Mouse (Mus musculus) embryonic facial prominence, embryonic 11.5 days (tissue): ENCODE measurements at regions not wholly inside any gene's neighbourhood (a gene's known extent, or its start where the extent isn't known, plus 50 kb on each side); places are given as distances from the start of the nearest gene placed in this dataset.

ENCODE experiments used
- ATAC-seq: fragments of 200-750 bp; cut with Nextera tagmentation; replicated peaks from 2 replicates; pipeline ENCODE4 v1.8.0; 2017; ENCODE audit warnings: low read depth; ENCODE audit not compliant: insufficient number of reproducible peaks, low FRiP score, low TSS enrichment
- DNase-seq: peaks from one replicate; pipeline ENCODE4 v3.0.0-alpha.2; 2015; ENCODE audit warnings: low spot score
- H3K27ac ChIP-seq: fragments of 300-500 bp; sonication (generic); replicated peaks from 2 replicates; pipeline ENCODE4 v1.5.1; 2014; ENCODE audit warnings: mild to moderate bottlenecking, low read depth, low read length, control low read depth
- H3K27me3 ChIP-seq: fragments of 300-500 bp; sonication (generic); 2 replicates; pipeline ENCODE4 v1.6.1; 2014; ENCODE audit warnings: mild to moderate bottlenecking, low read length, moderate library complexity, mixed read lengths; ENCODE audit not compliant: control insufficient read depth, insufficient read depth
- H3K36me3 ChIP-seq: fragments of 300-500 bp; sonication (generic); replicated peaks from 2 replicates; pipeline ENCODE4 v1.6.1; 2014; ENCODE audit warnings: low read depth, mild to moderate bottlenecking, low read length, moderate library complexity, mixed read lengths; ENCODE audit not compliant: control insufficient read depth, insufficient read depth
- H3K4me1 ChIP-seq: fragments of 300-500 bp; sonication (generic); 2 replicates; pipeline ENCODE4 v1.6.1; 2014; ENCODE audit warnings: low read length, mixed read lengths; ENCODE audit not compliant: control insufficient read depth, insufficient read depth
- H3K4me2 ChIP-seq: fragments of 300-500 bp; sonication (generic); 2 replicates; pipeline ENCODE4 v1.6.1; 2014; ENCODE audit warnings: low read depth, mild to moderate bottlenecking, control low read depth, low read length, moderate library complexity
- H3K4me3 ChIP-seq: fragments of 300-500 bp; sonication (generic); 2 replicates; pipeline ENCODE4 v1.5.1; 2014; ENCODE audit warnings: low read depth, low read length, control low read depth
- H3K9ac ChIP-seq: fragments of 300-500 bp; sonication (generic); replicated peaks from 2 replicates; pipeline ENCODE4 v1.6.1; 2014; ENCODE audit warnings: mild to moderate bottlenecking, control low read depth, low read length
- H3K9me3 ChIP-seq: fragments of 300-500 bp; sonication (generic); replicated peaks from 2 replicates; pipeline ENCODE4 v1.6.1; 2016; ENCODE audit warnings: mild to moderate bottlenecking, low read length, inconsistent platforms, mixed read lengths; ENCODE audit not compliant: control insufficient read depth
- whole genome bisulfite sequencing: fragments of 180-500 bp; shearing (Covaris S2); extraction: QIAGEN DNeasy Blood & Tissue Kit; methylation state at CpG from one replicate; pipeline ENCODE4 v1.1.7; 2014; 5-methylcytosine and 5-hydroxymethylcytosine counted together

DNA sequence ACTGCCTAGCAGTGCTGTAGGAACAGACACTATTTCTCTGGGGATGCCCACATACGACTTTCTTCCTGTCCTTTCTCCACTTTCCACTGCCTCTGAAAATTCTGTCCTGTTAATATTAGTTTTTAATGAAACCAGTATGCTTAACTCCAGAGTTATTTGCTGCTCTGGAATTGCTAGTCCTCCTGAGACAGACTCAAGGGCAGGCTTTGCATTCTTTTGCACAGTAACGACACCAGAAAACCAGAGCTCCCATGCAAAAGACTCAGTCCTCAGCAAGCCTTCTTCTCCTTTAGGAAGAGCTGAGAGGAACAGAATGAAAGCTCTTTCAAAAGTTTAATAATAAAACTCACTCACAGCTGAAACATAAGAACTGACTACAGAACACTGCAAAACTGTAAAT is 92.3 kb upstream of the Dab2 start:
- DNase-seq: no peak
- Histone ChIP-seq H3K27me3 (no peaks in the 10 kb centered on the region), H3K4me1 (no peaks in the 10 kb centered on the region)

DNA sequence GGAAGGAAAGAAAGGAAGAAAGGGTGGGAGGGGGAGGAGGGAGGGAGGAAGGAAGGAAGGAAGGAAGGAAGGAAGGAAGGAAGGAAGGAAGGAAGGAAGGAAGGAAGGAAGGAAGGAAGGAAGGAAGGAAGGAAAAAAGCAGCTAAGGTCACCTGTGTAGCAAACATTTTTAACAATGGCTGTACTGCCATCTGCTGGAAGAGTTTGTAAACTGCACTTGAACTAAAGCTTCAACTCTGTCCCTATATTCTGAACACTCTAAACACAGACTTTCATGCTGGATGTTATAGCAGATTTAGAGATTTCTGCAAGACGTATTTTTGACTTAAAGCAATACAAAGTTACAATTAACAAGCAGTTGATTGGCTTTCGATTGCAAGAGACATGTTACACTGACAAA is 90.3 kb upstream of the Dab2 start:
- H3K36me3 ChIP-seq: no peaks in the 10 kb centered on the region
- no peaks in the 10 kb centered on the region for H3K9me3 ChIP-seq
- no peak overlapping the region for H3K9ac ChIP-seq
- H3K27ac ChIP-seq: no peak overlapping the region
- WGBS: 13% methylated on average over 2 of the region's 2 CpGs
- H3K4me2 ChIP-seq: no peak overlapping the region
- H3K4me1 ChIP-seq: no peaks in the 10 kb centered on the region
- H3K27me3 ChIP-seq: no peaks in the 10 kb centered on the region
- peak; percentile 74 for DNase-seq
- ATAC-seq: no peak
- H3K4me3 ChIP-seq: no peak overlapping the region

More for the DNA sequence above, 92.3 kb upstream of the Dab2 start:
- Histone ChIP-seq H3K36me3 (no peaks in the 10 kb centered on the region), H3K9ac (no peak overlapping the region), H3K9me3 (no peaks in the 10 kb centered on the region), H3K4me2 (no peak overlapping the region), H3K27ac (no peak overlapping the region), H3K4me3 (no peak overlapping the region)
- ATAC-seq: no peak
- WGBS: 45% methylated on average over 2 of the region's 2 CpGs

DNA sequence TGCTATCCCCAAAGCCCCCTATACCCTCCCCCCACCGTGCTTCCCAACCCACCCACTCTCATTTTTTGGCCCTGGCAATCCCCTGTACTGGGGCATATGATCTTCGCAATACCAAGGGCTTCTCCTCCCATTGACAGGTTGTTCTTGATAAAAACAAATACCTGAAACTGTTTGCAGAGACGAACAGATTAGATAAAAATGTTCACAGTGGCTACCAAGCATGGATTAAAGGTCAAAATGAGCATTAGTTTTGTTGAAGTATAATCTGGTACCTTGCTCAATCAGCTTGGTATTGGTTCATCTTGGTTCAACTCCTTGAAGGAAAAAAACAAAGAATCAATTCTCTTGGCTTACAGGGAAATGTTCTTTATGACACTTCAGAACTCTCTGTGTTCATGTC is 81.5 kb upstream of the Dab2 start:
- Histone ChIP-seq H3K27ac (no peak overlapping the region), H3K36me3 (no peaks in the 10 kb centered on the region), H3K9me3 (no peaks in the 10 kb centered on the region), H3K4me1 (no peaks in the 10 kb centered on the region), H3K27me3 (no peaks in the 10 kb centered on the region), H3K4me2 (no peak overlapping the region), H3K4me3 (no peak overlapping the region), H3K9ac (no peak overlapping the region)
- no peak for DNase-seq
- WGBS: 67% methylated on average over 3 of the region's 3 CpGs
- no peak for ATAC-seq

DNA sequence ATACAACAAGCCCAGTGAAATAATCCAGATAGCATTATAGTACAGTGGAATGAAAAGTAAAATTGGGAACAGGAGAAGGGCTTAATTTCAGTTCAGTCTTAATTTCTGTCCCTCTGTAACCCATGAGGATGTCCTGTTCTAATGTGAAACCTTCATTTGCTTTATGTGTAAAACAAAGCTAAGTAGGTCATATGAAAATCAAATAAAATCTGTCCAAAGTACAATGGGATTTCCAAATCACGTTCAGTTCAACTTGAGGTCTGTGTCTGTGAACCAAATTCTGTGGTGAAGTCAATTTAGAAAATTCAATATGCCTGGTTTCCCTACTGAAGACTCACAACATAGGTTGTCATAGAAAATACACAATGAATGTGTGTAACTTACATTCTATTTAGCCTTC is 74.4 kb upstream of the Dab2 start:
- Histone ChIP-seq H3K27me3 (no peaks in the 10 kb centered on the region), H3K4me2 (no peak overlapping the region), H3K4me3 (no peak overlapping the region), H3K36me3 (no peaks in the 10 kb centered on the region), H3K27ac (no peak overlapping the region), H3K4me1 (no peaks in the 10 kb centered on the region), H3K9me3 (no peaks in the 10 kb centered on the region), H3K9ac (no peak overlapping the region)
- WGBS: 83% methylated on average over 1 of the region's 1 CpGs
- no peak for ATAC-seq
- no peak for DNase-seq

DNA sequence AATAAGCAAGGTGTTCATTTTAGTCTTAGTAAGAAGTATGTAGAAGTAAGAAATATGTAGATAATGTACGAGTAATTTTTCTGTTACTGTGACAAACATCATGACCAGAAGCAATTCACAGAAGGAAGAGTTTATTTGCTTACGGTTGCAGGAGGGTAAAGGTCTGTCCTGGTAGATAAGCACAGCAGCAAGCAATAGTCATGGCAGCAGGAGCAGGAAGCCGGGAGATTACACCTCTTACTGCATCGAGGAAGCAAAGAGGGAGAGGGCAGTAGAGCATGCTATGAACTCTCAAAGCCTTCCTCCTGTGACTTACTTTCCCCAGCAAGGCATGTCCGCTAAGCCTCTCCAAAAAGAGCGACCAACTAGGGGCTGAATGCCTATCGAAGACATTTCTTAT is 69.0 kb upstream of the Dab2 start:
- H3K4me2 ChIP-seq: no peak overlapping the region
- no peak for ATAC-seq
- no peak overlapping the region for H3K4me3 ChIP-seq
- H3K27ac ChIP-seq: no peak overlapping the region
- DNase-seq: no peak
- WGBS: 85% methylated on average over 7 of the region's 7 CpGs
- no peaks in the 10 kb centered on the region for H3K27me3 ChIP-seq
- no peaks in the 10 kb centered on the region for H3K9me3 ChIP-seq
- H3K36me3 ChIP-seq: no peaks in the 10 kb centered on the region
- H3K9ac ChIP-seq: no peak overlapping the region
- H3K4me1 ChIP-seq: no peaks in the 10 kb centered on the region

DNA sequence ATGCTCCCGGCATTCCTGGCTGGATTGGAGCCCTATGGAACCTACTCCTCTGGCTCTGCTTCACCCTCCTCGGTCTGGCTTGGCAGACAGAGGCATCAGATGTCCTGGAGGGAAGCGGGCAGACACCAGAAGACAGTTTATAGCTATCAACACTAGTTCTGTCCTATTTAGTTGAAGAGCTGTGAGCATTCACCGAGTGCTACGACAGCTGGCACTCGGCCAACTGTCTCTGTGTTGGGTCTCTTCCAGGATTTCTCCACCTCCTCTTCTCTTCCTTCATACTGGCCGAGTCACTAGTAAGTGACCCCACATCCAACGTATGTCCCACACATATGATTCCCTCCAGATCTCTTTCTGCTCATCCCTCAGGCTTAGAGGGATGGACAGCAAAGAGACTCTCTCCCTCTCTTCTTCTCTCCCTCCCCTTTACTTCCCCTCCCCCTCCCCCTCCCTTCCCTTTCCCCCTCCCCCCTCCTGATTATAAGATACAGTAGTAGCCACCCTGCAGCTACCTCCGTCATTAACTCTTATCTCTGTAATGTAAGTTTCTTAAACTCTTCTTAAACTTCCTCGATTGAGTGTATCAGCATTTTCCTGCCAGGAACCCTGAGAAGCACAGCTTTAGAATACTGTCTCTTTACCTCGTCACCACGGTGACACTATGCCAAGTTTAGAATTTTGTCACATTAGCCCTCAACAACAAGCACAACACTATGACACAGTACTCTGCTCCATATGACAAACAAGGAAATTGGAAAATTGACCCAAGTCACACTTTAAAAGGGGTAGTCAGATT is 68.1 kb upstream of the Dab2 start:
- Histone ChIP-seq H3K4me2 (no peak overlapping the region), H3K9ac (no peak overlapping the region), H3K27ac (no peak overlapping the region), H3K4me3 (no peak overlapping the region), H3K36me3 (no peaks in the 10 kb centered on the region), H3K27me3 (no peaks in the 10 kb centered on the region), H3K4me1 (no peaks in the 10 kb centered on the region), H3K9me3 (no peaks in the 10 kb centered on the region)
- ATAC-seq: no peak
- WGBS: 80% methylated on average over 12 of the region's 12 CpGs
- DNase-seq: no peak

DNA sequence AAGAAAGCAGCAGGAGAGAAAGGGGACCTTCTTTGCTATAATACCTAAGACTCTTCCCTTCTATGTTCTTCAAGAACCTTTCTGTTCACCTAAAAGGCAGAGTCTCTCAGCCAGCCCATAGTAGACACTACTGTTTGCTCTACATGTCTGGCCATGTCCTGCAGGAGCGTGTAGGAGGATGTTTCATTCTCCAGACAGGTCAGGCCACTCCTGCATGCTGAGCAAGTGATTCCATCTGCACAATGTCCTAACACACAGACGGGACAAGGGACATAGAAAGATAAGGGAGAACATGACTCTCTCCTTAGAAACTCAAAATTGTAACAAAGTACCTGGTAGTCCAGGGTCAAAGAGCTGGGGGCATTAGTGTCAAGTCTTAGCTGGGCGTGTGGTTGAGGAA is 66.0 kb upstream of the Dab2 start:
- no peak overlapping the region for H3K27ac ChIP-seq
- no peaks in the 10 kb centered on the region for H3K36me3 ChIP-seq
- ATAC-seq (no peak), DNase-seq (no peak)
- H3K4me3 ChIP-seq: no peak overlapping the region
- H3K9ac ChIP-seq: no peak overlapping the region
- H3K4me1 ChIP-seq: no peaks in the 10 kb centered on the region
- WGBS: 62% methylated on average over 3 of the region's 3 CpGs
- H3K4me2 ChIP-seq: no peak overlapping the region
- H3K9me3 ChIP-seq: no peaks in the 10 kb centered on the region
- H3K27me3 ChIP-seq: no peaks in the 10 kb centered on the region

DNA sequence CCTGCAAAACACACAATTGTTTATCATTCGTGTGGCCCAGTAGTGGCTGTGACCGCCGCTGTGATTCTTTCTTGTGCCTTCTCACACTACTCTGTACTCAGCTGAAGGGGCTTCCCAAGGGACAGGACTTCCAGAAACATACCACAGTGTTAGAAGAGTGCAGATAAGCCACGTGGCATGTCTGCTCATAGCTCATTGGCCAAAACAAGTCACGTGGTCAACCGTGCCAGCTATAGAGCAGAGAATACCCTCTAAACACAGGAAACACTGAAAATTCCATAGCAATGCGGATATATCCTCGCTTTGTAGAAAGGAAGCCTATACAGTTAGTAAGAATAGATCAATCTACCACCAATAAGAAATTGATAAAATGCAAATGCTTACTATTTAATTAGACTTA is 63.0 kb upstream of the Dab2 start:
- Histone ChIP-seq H3K4me1 (no peaks in the 10 kb centered on the region), H3K9me3 (no peaks in the 10 kb centered on the region), H3K9ac (no peak overlapping the region), H3K27ac (no peak overlapping the region), H3K4me2 (no peak overlapping the region), H3K27me3 (no peaks in the 10 kb centered on the region), H3K36me3 (no peaks in the 10 kb centered on the region), H3K4me3 (no peak overlapping the region)
- 88% methylated on average over 8 of the region's 8 CpGs for WGBS
- DNase-seq (no peak), ATAC-seq (no peak)
